Mouse (Mus musculus) lung, embryonic 14.5 days (tissue): ENCODE data around the gene Dppa3. TPM values are rescaled to one million over a fixed set of nuclear protein-coding genes. Genes with fewer than 3 reads are reported as not detected.

ENCODE experiments used
- ATAC-seq: fragments of 200-750 bp; cut with Nextera tagmentation; 2 replicates; pipeline ENCODE4 v1.8.0; 2017; ENCODE audit warnings: mild to moderate bottlenecking, moderate TSS enrichment, moderate library complexity; ENCODE audit not compliant: insufficient read depth
- DNase-seq: peaks from one replicate; pipeline ENCODE4 v3.0.0-alpha.2; 2015
- H3K27ac ChIP-seq: fragments of 300-500 bp; sonication (generic); 2 replicates; pipeline ENCODE4 v1.5.1; 2014; ENCODE audit warnings: low read depth, mild to moderate bottlenecking, moderate library complexity
- H3K27me3 ChIP-seq: fragments of 300-500 bp; sonication (generic); 2 replicates; pipeline ENCODE4 v1.6.1; 2014; ENCODE audit warnings: low read length, control low read depth; ENCODE audit not compliant: insufficient read depth
- H3K36me3 ChIP-seq: fragments of 300-500 bp; sonication (generic); 2 replicates; pipeline ENCODE4 v1.6.1; 2014; ENCODE audit warnings: control low read depth; ENCODE audit not compliant: insufficient read depth
- H3K4me1 ChIP-seq: fragments of 300-500 bp; sonication (generic); 2 replicates; pipeline ENCODE4 v1.6.1; 2014; ENCODE audit warnings: antibody characterized with exemption, control low read depth; ENCODE audit not compliant: insufficient read depth
- H3K4me2 ChIP-seq: fragments of 300-500 bp; sonication (generic); 2 replicates; pipeline ENCODE4 v1.6.1; 2014; ENCODE audit warnings: mild to moderate bottlenecking
- H3K4me3 ChIP-seq: fragments of 300-500 bp; sonication (generic); 2 replicates; pipeline ENCODE4 v1.5.1; 2014; ENCODE audit warnings: low read depth, low read length
- H3K9ac ChIP-seq: fragments of 300-500 bp; sonication (generic); 2 replicates; pipeline ENCODE4 v1.6.1; 2014
- H3K9me3 ChIP-seq: fragments of 300-500 bp; sonication (generic); 2 replicates; pipeline ENCODE4 v1.6.1; 2016; ENCODE audit warnings: low read depth, low read length, control low read depth
- CTCF ChIP-seq: IDR thresholded peaks from 2 replicates; pipeline ENCODE4 v1.5.1; 2016; ENCODE audit warnings: antibody characterized with exemption, low read depth
- WGBS: fragments of 180-500 bp; shearing (Covaris S2); extraction: QIAGEN DNeasy Blood & Tissue Kit; methylation state at CpG from one replicate; pipeline ENCODE4 v1.1.7; 2014; 5-methylcytosine and 5-hydroxymethylcytosine counted together
- polyA plus RNA-seq: library from polyadenylated mRNA; unstranded; fragments of >200 nt; fragmentation: Nextera tagmentation; extraction: Ambion mirVana; gene quantifications from 2 replicates; pipeline ENCODE4 v1.2.1, GENCODE M21; 2014

Gene Dppa3
- polyA plus RNA-seq, 1 experiment from 2014 or later: not detected

DNA sequence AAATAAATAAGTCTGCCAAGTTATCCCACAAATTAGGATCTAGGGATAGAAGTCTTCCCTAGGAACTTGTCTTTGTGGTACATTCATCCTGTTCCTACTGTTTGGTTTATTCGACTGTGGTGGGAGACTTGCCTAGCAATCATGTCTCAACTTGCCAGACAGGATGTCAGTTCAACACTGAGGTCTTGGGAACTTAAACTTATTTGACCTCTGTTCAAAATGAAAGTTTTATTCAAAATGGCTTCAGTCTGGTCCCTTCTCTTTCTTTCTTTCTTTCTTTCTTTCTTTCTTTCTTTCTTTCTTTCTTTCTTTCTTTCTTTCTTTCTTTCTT is 23.3 kb upstream of the Dppa3 start:
- TF ChIP-seq CTCF: no peak
- Histone ChIP-seq H3K4me3 (peak overlapping the region; percentile 48), H3K27me3 (no peaks in the 10 kb centered on the region), H3K9me3 (no peaks in the 10 kb centered on the region), H3K4me2 (peak overlapping the region; percentile 70), H3K4me1 (no peaks in the 10 kb centered on the region), H3K36me3 (no peaks in the 10 kb centered on the region), H3K27ac (peak overlapping the region; percentile 73; the same call in 1 of the 2 replicates), H3K9ac (peak overlapping the region; percentile 62; the same call in 1 of the 2 replicates)
- 16% methylated on average over 1 of the region's 1 CpGs for WGBS
- DNase-seq: no peak
- 0 out of 2 replicates have a peak, but pooled peaks have one; percentile 5 for ATAC-seq

DNA sequence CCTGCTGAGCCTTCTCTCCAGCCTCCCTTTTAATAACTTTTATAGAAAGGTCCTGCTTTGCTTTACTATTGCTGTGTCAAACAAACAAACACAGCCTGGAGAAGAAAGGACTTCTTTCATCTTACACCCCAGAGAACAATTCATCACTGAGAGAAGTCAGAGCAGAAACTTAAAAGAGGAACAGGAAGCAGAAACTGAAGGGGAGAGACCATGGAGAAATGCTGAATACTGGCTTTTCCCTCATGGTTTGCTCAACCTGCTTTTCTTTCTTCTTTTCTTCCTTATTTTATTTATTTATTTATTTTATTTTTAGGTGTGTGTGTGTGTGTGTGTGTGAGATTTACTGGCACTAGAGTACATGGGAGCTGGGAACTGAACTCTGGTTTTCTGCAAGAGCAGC is 21.9 kb upstream of the Dppa3 start:
- H3K4me2 ChIP-seq: no peak overlapping the region
- H3K4me1 ChIP-seq: no peaks in the 10 kb centered on the region
- peaks cover 2% of the 10 kb centered on the region; the same call in 1 of the 2 replicates for H3K27me3 ChIP-seq
- H3K27ac ChIP-seq: no peak overlapping the region
- H3K9ac ChIP-seq: no peak overlapping the region
- no peaks in the 10 kb centered on the region for H3K9me3 ChIP-seq
- ATAC-seq: no peak
- no peak overlapping the region for H3K4me3 ChIP-seq
- no peak for TF ChIP-seq CTCF
- DNase-seq: no peak
- H3K36me3 ChIP-seq: no peaks in the 10 kb centered on the region

DNA sequence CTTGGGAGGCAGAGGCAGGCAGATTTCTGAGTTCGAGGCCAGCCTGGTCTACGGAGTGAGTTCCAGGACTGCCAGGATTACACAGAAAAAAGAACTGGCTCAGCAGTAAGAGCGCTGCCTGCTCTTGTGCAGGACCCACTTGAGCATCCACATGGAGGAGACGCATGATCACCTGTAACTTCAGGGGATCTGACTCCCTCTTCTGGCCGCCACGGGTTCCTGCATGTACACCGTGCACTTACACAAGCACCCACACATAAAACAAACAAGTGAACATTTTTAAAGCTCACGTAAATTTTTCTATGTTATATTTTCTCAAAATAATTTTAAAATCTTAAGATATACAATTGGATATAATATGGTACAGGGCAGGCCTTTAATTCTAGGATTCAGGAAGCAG is 20.7 kb upstream of the Dppa3 start:
- ATAC-seq: no peak
- no peaks in the 10 kb centered on the region for H3K36me3 ChIP-seq

DNA sequence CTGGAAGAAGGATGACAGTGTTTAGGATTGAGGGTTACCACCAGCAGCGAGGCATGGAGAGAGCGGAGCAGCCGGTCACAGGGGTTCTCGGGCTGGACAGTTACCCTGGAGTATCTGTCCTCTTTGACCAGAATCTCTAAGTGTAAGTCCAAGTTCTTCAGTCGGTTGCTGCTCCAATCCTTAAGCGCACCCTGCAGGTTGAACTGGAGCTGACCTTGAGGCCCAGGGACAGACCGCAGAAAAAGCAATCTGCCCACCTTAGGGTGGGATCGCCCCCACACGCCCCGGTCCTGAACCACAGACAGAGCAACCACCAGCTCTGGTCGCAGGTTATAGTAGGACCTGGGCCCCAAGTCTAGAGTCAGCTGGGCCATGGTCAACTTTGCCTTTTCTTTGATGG is 19.5 kb upstream of the Dppa3 start:
- Histone ChIP-seq H3K4me1 (no peaks in the 10 kb centered on the region), H3K9ac (no peak overlapping the region), H3K36me3 (no peaks in the 10 kb centered on the region), H3K27ac (no peak overlapping the region), H3K4me3 (no peak overlapping the region), H3K9me3 (no peaks in the 10 kb centered on the region), H3K4me2 (no peak overlapping the region), H3K27me3 (peaks cover 3% of the 10 kb centered on the region; the same call in 1 of the 2 replicates)
- DNase-seq (no peak), ATAC-seq (no peak)
- WGBS: 88% methylated on average over 11 of the region's 11 CpGs
- no peak for TF ChIP-seq CTCF

More for the DNA sequence above, 20.7 kb upstream of the Dppa3 start:
- Histone ChIP-seq H3K9me3 (no peaks in the 10 kb centered on the region), H3K9ac (no peak overlapping the region), H3K4me2 (no peak overlapping the region), H3K4me3 (no peak overlapping the region), H3K27me3 (peaks cover 3% of the 10 kb centered on the region; the same call in 1 of the 2 replicates), H3K4me1 (no peaks in the 10 kb centered on the region), H3K27ac (no peak overlapping the region)
- WGBS: 88% methylated on average over 8 of the region's 8 CpGs
- no peak for DNase-seq
- peak; percentile 12; the same call in 1 of the 2 replicates for TF ChIP-seq CTCF

DNA sequence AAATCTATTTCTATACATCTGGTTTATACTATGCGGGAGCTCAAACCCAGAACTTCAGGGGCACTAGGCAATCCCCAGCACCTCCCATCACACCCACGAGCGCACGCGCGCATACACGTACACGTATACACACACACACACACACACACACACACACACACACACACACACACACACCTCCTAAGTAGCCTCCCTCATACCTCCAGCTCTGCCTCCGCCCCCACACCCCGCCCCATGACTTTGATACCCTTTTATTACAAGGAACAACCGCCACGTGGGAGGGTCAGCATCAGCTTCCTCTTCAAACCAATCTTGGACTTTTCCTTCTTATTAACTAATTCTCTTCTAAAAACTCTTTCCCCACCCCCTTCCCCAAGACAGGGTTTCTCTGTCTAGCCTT is 18.5 kb upstream of the Dppa3 start:
- 86% methylated on average over 12 of the region's 12 CpGs for WGBS
- no peak for ATAC-seq
- Histone ChIP-seq H3K4me3 (no peak overlapping the region), H3K27ac (no peak overlapping the region), H3K4me1 (no peaks in the 10 kb centered on the region), H3K9me3 (no peaks in the 10 kb centered on the region), H3K9ac (no peak overlapping the region), H3K36me3 (no peaks in the 10 kb centered on the region), H3K4me2 (no peak overlapping the region), H3K27me3 (peaks cover 3% of the 10 kb centered on the region; the same call in 1 of the 2 replicates)
- no peak for DNase-seq
- no peak for TF ChIP-seq CTCF

DNA sequence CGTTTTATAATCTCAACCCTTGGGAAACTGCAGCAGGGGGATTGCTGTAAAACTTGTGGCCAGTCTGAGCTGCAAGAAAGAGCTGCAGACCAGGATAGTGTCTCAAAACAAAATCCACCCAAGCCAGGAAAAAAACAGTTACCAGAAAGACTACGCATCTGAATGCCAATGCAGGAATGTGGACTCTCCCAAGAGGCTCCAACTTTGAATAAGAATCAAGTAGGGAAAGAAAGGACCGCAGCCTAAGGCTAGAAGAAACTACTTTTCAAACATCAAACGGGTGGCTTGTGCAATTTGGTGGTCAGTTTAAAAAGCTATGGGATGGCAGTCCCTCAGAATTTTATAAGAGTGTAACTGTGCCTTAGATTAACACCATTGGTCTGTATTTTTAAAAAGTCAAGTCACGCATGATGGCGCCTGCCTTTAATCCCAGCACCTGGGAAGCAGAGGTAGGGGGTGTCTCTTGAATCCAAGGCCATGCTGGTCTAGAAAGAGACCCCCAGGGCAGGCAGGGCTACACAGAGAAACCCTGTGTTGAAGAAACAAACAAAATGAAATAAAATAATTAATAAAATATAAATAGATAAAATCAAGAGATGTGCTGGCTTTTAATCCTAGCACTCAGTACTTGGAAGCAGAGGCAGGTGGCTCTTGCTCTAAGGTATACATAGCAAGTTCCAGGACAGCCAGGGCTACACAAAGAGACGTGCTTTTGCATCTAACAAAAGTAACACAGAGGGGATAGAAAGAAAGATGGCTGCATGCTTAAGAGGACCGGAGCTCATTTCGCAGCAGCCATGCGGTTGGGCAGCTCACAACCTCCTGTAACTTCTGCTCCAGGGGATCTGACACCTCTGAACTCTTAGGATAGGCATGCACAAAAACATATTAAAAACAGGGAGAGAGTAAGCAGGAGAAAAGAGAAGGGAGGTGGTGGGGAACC is 17.5 kb upstream of the Dppa3 start:
- no peak overlapping the region for H3K9ac ChIP-seq
- H3K4me2 ChIP-seq: no peak overlapping the region
- no peak overlapping the region for H3K4me3 ChIP-seq
- TF ChIP-seq CTCF: no peak
- DNase-seq (no peak), ATAC-seq (no peak)
- 74% methylated on average over 10 of the region's 10 CpGs for WGBS
- no peak overlapping the region for H3K27ac ChIP-seq
- no peaks in the 10 kb centered on the region for H3K36me3 ChIP-seq
- H3K27me3 ChIP-seq: peaks cover 3% of the 10 kb centered on the region; the same call in 1 of the 2 replicates
- H3K9me3 ChIP-seq: no peaks in the 10 kb centered on the region
- no peaks in the 10 kb centered on the region for H3K4me1 ChIP-seq

DNA sequence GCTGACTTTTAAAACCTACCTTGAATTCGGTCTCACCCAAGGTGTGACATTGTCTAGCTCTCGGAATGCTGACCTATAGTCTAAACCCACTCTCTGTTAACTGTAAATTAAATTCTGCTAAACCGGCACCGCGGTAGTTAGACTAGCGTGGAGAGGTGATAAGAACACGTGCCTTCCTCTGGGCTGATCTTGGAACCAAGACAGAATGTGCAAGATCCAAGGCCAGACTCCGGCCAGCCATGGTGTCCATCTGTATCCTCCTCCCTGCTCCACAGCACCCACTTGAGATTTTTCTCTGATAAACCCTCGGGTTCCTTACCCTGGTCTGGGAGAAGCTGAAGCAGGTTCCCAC is 16.9 kb upstream of the Dppa3 start:
- H3K27me3 ChIP-seq: peaks cover 3% of the 10 kb centered on the region; the same call in 1 of the 2 replicates
- no peak for TF ChIP-seq CTCF

More for the DNA sequence above, 16.9 kb upstream of the Dppa3 start:
- no peak overlapping the region for H3K4me2 ChIP-seq
- ATAC-seq (no peak), DNase-seq (no peak)
- H3K36me3 ChIP-seq: no peaks in the 10 kb centered on the region
- 38% methylated on average over 9 of the region's 9 CpGs for WGBS
- H3K9me3 ChIP-seq: no peaks in the 10 kb centered on the region
- H3K4me1 ChIP-seq: no peaks in the 10 kb centered on the region
- H3K4me3 ChIP-seq: no peak overlapping the region
- no peak overlapping the region for H3K9ac ChIP-seq
- no peak overlapping the region for H3K27ac ChIP-seq
